Mouse (Mus musculus): ENCODE data around the gene Dhx16.

The Dhx16 gene

GRCm38 (mm10) chr17:35900636-35901035 is 21.0 kb downstream of the Dhx16 start:
- CTCF ChIA-PET, result no interaction called here
- POLR2A ChIA-PET, result interaction anchor here in 3 of 4 experiments (0.7 to 13.4 kb wide), 20 partner anchors 7 to 121 kb away, joined by 3 to 147 read pairs (median 8); partner anchors contain the start of genes Atat1 (in 2 of the 3), Mrps18b (in 2 of the 3), Ppp1r10 (in 2 of the 3) and Dhx16 (in 1 of the 3)

- CTCF ChIA-PET, result interaction anchor here in 1 of 4 experiments (0.8 kb wide), 1 partner anchor 337 kb away, joined by 3 read pairs; no protein-coding TSS in a partner anchor
Measured at GRCm38 (mm10) chr17:35903343-35903991, 23.8 kb downstream of the Dhx16 start.

GRCm38 (mm10) chr17:35903992-35904355 is 24.4 kb downstream of the Dhx16 start:
- POLR2A ChIA-PET, result interaction anchor here in 2 of 4 experiments (0.8 to 1.4 kb wide), 6 partner anchors 11 to 81 kb away, joined by 3 to 7 read pairs (median 3); partner anchors contain the start of genes Flot1 (in 1 of the 2), Mrps18b (in 1 of the 2) and Ppp1r10 (in 1 of the 2)
- CTCF ChIA-PET, result interaction anchor here in 1 of 4 experiments (0.8 kb wide), 1 partner anchor 337 kb away, joined by 3 read pairs; no protein-coding TSS in a partner anchor

More at GRCm38 (mm10) chr17:35903343-35903991, 23.8 kb downstream of the Dhx16 start:
- POLR2A ChIA-PET, result interaction anchor here in 3 of 4 experiments (0.7 to 1.4 kb wide), 10 partner anchors 10 to 168 kb away, joined by 3 to 8 read pairs (median 4); partner anchors contain the start of genes Flot1 (in 1 of the 3), Mrps18b (in 1 of the 3) and Ppp1r10 (in 1 of the 3)

DNA sequence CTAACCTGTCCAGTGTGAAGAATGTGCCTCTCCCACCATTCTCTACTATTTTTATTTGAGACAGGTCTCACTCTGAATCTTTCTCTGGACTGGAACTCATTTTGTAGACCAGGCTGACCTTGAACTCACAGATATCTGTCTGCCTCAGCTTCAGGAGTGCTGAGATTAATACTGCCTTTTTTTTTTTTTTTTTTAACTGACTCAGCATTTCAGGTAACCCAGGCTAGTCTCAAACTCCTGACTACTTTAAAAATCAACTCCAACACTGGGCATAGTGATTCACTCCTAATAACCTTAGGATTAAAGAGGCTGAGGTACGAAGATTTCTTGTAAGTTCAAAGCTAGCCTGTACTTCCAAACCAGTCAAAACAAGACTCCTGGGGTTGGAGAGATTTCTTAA is 26.0 kb downstream of the Dhx16 start:
- ChIA-PET CTCF (no interaction called here), POLR2A (interaction anchor here in 3 of 4 experiments (0.6 to 9.4 kb wide), 14 partner anchors 7 to 74 kb away, joined by 3 to 147 read pairs (median 13); partner anchors contain the start of genes 2310061I04Rik (in 2 of the 3), Mrps18b (in 2 of the 3), Ppp1r10 (in 2 of the 3) and Mdc1 (in 1 of the 3))

- ChIA-PET CTCF (interaction anchor here in 3 of 4 experiments (0.5 to 2.9 kb wide), 12 partner anchors 8 to 356 kb away, joined by 3 to 9 read pairs (median 3); partner anchors contain the start of genes Mrps18b (in 1 of the 3) and Ppp1r10 (in 1 of the 3)), POLR2A (interaction anchor here in 3 of 4 experiments (0.6 to 9.4 kb wide), 33 partner anchors 8 to 739 kb away, joined by 3 to 147 read pairs (median 5); partner anchors contain the start of genes 2310061I04Rik (in 2 of the 3), Flot1 (in 2 of the 3), Mrps18b (in 2 of the 3) and Ppp1r10 (in 2 of the 3))
Measured at GRCm38 (mm10) chr17:35907609-35908008, 28.0 kb downstream of the Dhx16 start.

DNA sequence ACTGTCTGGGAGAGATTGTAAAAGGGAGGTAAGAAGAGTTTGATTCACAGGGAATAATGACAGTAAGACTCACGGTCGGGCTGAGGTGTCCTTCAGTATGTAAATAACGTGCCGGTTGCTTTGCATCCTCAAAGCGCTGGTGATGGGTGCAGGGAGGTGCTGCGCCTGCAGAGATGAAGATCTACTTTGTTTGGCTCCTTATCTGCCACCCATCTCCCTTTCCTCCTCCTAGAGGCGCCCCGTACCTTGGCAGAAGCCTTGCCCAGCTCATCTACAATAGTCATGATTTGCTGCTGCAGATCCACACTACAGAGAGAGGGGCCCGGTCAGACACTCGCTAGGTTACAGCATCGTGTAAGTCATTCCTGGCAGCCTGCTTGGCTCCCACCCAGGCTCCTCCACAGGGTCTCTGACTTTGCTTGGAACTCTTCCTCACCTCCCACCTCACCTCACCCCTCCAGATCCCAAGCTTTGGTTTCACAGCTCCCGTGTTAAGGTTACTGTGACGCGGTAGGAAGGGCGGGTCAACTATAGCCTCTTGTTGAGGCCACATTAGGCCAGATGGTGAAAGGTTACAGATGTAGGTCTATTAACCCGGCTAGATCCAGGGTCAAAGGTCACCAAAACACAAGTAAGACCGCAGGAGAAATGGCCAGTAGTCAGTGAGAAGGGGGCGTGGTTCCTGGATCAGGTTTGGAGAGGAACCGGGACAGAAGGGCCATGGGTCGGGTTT is 29.7 kb downstream of the Dhx16 start:
- ChIA-PET CTCF (interaction anchor here (0.5 to 2.9 kb wide), 7 partner anchors 9 to 170 kb away, joined by 3 to 9 read pairs (median 3); no protein-coding TSS in a partner anchor), POLR2A (interaction anchor here (0.6 to 9.4 kb wide), 33 partner anchors 9 to 1062 kb away, joined by 3 to 147 read pairs (median 5); partner anchors contain the start of genes 2310061I04Rik (in 2 of the 4), Mdc1 (in 2 of the 4), Nrm (in 2 of the 4) and Abcf1 (in 1 of the 4))

- POLR2A ChIA-PET, result interaction anchor here in 3 of 4 experiments (0.6 to 9.4 kb wide), 21 partner anchors 9 to 325 kb away, joined by 3 to 147 read pairs (median 5); partner anchors contain the start of genes 2310061I04Rik (in 2 of the 3), Mdc1 (in 2 of the 3), Nrm (in 2 of the 3) and Abcf1 (in 1 of the 3)
- CTCF ChIA-PET, result interaction anchor here in 2 of 4 experiments (0.6 to 1.0 kb wide), 2 partner anchors 36 to 98 kb away, joined by 3 read pairs; no protein-coding TSS in a partner anchor
Measured at GRCm38 (mm10) chr17:35909919-35910369, 30.3 kb downstream of the Dhx16 start, which contains the start of gene Atat1. Gene Atat1, minus strand, starts transcription at chr17:35910075.

GRCm38 (mm10) chr17:35914975-35915374 is 35.4 kb downstream of the Dhx16 start:
- ChIA-PET POLR2A (interaction anchor here in 3 of 4 experiments (0.7 to 2.3 kb wide), 40 partner anchors 8 to 444 kb away, joined by 3 to 37 read pairs (median 6); partner anchors contain the start of genes 2310061I04Rik (in 2 of the 3), Ier3 (in 2 of the 3), Nrm (in 2 of the 3) and Dhx16 (in 1 of the 3)), CTCF (interaction anchor here in 3 of 4 experiments (0.6 to 1.8 kb wide), 5 partner anchors 40 to 405 kb away, joined by 3 to 7 read pairs (median 4); partner anchors contain the start of gene Nrm (in 1 of the 3))

DNA sequence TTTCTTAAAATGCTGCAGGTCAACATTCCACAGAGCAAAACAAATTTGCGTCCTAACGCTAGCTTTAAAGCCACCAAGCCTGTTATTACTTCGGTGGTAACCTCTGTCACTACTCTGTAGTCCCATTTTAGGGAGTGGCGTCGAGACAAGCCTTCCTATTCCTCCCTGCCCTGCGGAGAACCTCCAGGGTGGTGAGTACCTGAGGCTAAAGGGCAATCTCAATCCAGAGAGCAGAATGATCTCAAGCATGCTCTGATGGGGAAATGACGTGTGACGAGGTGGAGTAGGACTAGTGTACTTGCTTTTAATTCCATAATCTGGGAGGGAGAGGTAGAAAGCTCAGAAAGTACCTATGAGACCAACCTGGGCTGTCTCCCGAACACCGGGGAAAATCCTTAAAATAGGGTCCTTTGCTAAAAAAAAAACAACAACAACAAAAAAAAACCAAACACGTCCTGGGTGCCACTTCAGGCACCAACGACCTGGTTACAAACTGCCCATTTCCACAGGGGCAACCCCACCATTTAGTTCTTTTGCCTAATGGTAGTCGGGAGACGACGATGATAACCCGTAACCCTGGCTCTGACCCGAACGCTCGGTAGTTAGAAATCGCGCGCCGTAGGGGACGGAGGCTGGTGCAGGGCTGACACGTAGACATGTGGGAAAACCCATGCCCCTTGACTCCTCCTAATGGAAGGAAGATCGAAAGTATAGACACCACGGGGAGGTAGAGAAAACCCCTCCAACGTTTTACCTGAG is 36.1 kb downstream of the Dhx16 start:
- POLR2A ChIA-PET, result interaction anchor here (0.5 to 2.3 kb wide), 82 partner anchors 9 to 414 kb away, joined by 3 to 37 read pairs (median 5); partner anchors contain the start of genes Dhx16 (in 4 of the 4), 2310061I04Rik (in 3 of the 4), Flot1 (in 3 of the 4) and Ier3 (in 2 of the 4)
- CTCF ChIA-PET, result interaction anchor here in 3 of 4 experiments (0.5 to 1.8 kb wide), 9 partner anchors 8 to 78 kb away, joined by 3 to 7 read pairs (median 3); partner anchors contain the start of genes Gnl1 (in 1 of the 3), Nrm (in 1 of the 3) and Prr3 (in 1 of the 3)

- ChIA-PET POLR2A (interaction anchor here (0.5 to 2.3 kb wide), 76 partner anchors 8 to 414 kb away, joined by 3 to 37 read pairs (median 5); partner anchors contain the start of genes Dhx16 (in 4 of the 4), 2310061I04Rik (in 3 of the 4), Flot1 (in 3 of the 4) and Ier3 (in 2 of the 4)), CTCF (interaction anchor here (0.5 to 1.8 kb wide), 7 partner anchors 9 to 80 kb away, joined by 3 to 7 read pairs (median 3); partner anchors contain the start of genes Gnl1 (in 1 of the 4) and Prr3 (in 1 of the 4))
Measured at GRCm38 (mm10) chr17:35916297-35917142, 36.9 kb downstream of the Dhx16 start, which contains the start of the genes Mrps18b and Ppp1r10. Gene Mrps18b, minus strand, starts transcription at chr17:35916389. Gene Ppp1r10, plus strand, starts transcription at chr17:35916434.

- ChIA-PET CTCF (no interaction called here), POLR2A (interaction anchor here in 1 of 4 experiments (1.4 to 2.3 kb wide), 2 partner anchors 20 to 69 kb away, joined by 3 to 16 read pairs; no protein-coding TSS in a partner anchor)
Measured at GRCm38 (mm10) chr17:35917143-35917462, 37.5 kb downstream of the Dhx16 start.

DNA sequence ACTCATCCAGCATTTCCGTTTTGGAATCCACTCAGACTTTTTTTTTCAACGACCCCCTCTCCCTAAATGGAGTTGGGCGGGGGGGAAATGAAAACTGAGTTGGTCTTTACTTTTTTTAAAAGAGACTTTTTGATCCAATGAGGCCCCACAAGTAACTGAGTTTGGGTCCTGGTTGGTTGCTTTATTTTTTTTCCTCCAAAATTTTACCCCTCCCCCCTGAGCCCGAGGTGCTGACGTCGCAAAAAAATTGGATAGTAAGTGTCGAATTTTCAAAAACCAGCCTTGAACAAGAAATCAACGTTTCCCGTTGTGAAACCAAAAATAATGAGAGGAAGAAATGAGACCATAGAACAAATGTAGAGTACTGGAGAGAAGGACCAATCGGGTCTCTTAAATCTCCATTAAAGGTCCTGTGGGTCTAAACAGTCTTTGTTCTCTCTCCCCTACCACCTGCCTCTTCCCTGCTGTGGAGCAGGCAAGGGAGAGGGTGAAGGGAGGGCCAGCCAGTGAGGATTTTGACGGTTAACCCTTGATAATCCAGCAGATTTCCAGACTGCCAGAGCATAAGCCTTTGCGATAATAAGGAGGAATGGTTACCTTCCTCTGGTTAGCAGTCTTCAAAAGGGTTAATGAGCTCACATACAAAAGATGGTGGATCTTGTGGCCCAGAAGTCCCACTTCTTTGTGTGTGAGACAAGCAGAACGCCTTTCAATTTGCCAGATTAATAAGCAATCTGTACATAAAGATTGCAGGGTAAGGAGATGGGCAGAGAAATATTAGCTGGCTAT is 38.0 kb downstream of the Dhx16 start:
- CTCF ChIA-PET, result interaction anchor here in 2 of 4 experiments (1.1 to 1.5 kb wide), 3 partner anchors 38 to 143 kb away, joined by 3 to 4 read pairs (median 3); no protein-coding TSS in a partner anchor
- POLR2A ChIA-PET, result interaction anchor here (0.6 to 11.3 kb wide), 102 partner anchors 8 to 1013 kb away, joined by 3 to 241 read pairs (median 8); partner anchors contain the start of genes Atat1 (in 3 of the 4), Flot1 (in 3 of the 4), Gnl1 (in 3 of the 4) and Ier3 (in 3 of the 4)

GRCm38 (mm10) chr17:35918276-35919059 is 38.8 kb downstream of the Dhx16 start:
- ChIA-PET POLR2A (interaction anchor here (0.6 to 11.3 kb wide), 183 partner anchors 8 to 1274 kb away, joined by 3 to 241 read pairs (median 5); partner anchors contain the start of genes 2310061I04Rik (in 3 of the 4), Atat1 (in 3 of the 4), Dhx16 (in 3 of the 4) and Flot1 (in 3 of the 4)), CTCF (interaction anchor here (0.6 to 1.5 kb wide), 25 partner anchors 9 to 789 kb away, joined by 3 to 8 read pairs (median 4); partner anchors contain the start of genes Dhx16 (in 1 of the 4), Ier3 (in 1 of the 4) and Mdc1 (in 1 of the 4))

All from embryonic stem cell, embryonic (primary cell).